Comparison of ENCODE assay signal across 21 mouse cellular contexts in genomic region chr12:73347202-73347601, GRCm38 (mm10).
DNase-seq lines count a peak whose midpoint lies in the region; ATAC-seq and TF ChIP-seq lines count a peak whose summit lies in the region.
"Had no signal": no experiment of that assay in that cellular context is flagged by ENCODE, and none has a peak within 500 bp of the region (broad histone marks: within the 10 kb centered on the region; RNA-seq: fewer than 3 reads in every experiment).

No protein-coding gene starts in this region.

- intact Hi-C loops in heart, postnatal 25 days (cut with DNase I) = loop anchor here (10.0 kb wide), 1 partner anchor 1462 kb away; no protein-coding TSS in a partner anchor

- peaks cover 19% of the 10 kb centered on the region; the same call in 1 of the 2 replicates for H3K4me1 ChIP-seq in heart, embryonic 12.5 days (replicated peaks)
- H3K4me1 ChIP-seq: forebrain, embryonic 13.5 days; forebrain, embryonic 15.5 days had no signal

- no peak overlapping the region for H3ac ChIP-seq in myocyte (ENCODE audit: control insufficient read depth, insufficient read length)

- no peaks in the 10 kb centered on the region for H3K79me2 ChIP-seq in myocyte (ENCODE audit: control insufficient read depth, insufficient read depth)

- no peak overlapping the region for H3K4me3 ChIP-seq in heart, embryonic 12.5 days
- H3K4me3 ChIP-seq in myocyte = no peak overlapping the region
- H3K4me3 ChIP-seq: embryonic facial prominence, embryonic 10.5 days; embryonic facial prominence, embryonic 12.5 days; forebrain, embryonic 13.5 days; forebrain, embryonic 15.5 days had no signal

- WGBS in heart, embryonic 12.5 days = 78% methylated on average over 7 of the region's 7 CpGs

- peaks cover 7% of the 10 kb centered on the region for H3K36me3 ChIP-seq in heart, embryonic 12.5 days
- H3K36me3 ChIP-seq in myocyte (ENCODE audit: control insufficient read depth, insufficient read depth) = peaks cover 21% of the 10 kb centered on the region
- H3K36me3 ChIP-seq: forebrain, embryonic 15.5 days had no signal

- H3K27me3 ChIP-seq in heart, embryonic 12.5 days (replicated peaks) = no peaks in the 10 kb centered on the region
- H3K27me3 ChIP-seq in myocyte (ENCODE audit: control insufficient read depth, insufficient read depth, insufficient read length) = no peaks in the 10 kb centered on the region
- H3K27me3 ChIP-seq: embryonic facial prominence, embryonic 12.5 days; forebrain, embryonic 13.5 days; forebrain, embryonic 15.5 days had no signal

- DNase-seq in heart, adult 11 months = peak; percentile 85
- no peak for DNase-seq in heart, adult 18-20 months
- no peak for DNase-seq in heart, postnatal 25 days (ENCODE audit: low spot score)
- DNase-seq in ZHBTc4 (ENCODE audit: low read depth, low spot score) = peak; percentile 49
- DNase-seq in ovary, adult 18-20 months (ENCODE audit: low spot score) = no peak
- DNase-seq: adrenal gland, adult 8-10 months; adrenal gland, postnatal 14 days; adrenal gland, postnatal 36 days; cerebellum, adult 11-12 months; cerebellum, adult 2 months; cerebellum, adult 9-10 months; cerebellum, postnatal 10 days; cerebellum, postnatal 25 days; forebrain, postnatal 0 days had no signal

- no peak overlapping the region for H3K27ac ChIP-seq in heart, embryonic 12.5 days (ENCODE audit: poor library complexity, severe bottlenecking)
- H3K27ac ChIP-seq: embryonic facial prominence, embryonic 10.5 days; embryonic facial prominence, embryonic 12.5 days; forebrain, embryonic 13.5 days; forebrain, embryonic 15.5 days had no signal

- 0 out of 2 replicates have a peak overlapping the region, but pooled peaks have one; percentile 14 for H3K9ac ChIP-seq in heart, embryonic 12.5 days
- H3K9ac ChIP-seq: embryonic facial prominence, embryonic 12.5 days; forebrain, embryonic 13.5 days; forebrain, embryonic 15.5 days; forebrain, postnatal 0 days had no signal

- H3K9me3 ChIP-seq in heart, embryonic 12.5 days (replicated peaks) = no peaks in the 10 kb centered on the region; the same call in 1 of the 2 replicates
- H3K9me3 ChIP-seq: embryonic facial prominence, embryonic 10.5 days; embryonic facial prominence, embryonic 12.5 days; forebrain, embryonic 13.5 days; forebrain, embryonic 15.5 days had no signal

- no peak for ATAC-seq in heart, embryonic 12.5 days (ENCODE audit: insufficient number of reproducible peaks, low FRiP score)
- ATAC-seq: activated CD4-positive, CD25-positive, alpha-beta regulatory T cell, adult 4 months; forebrain, embryonic 13.5 days; forebrain, embryonic 15.5 days; forebrain, postnatal 0 days had no signal

- no peak for TF ChIP-seq POLR2A in myocyte (IDR thresholded peaks at IDR 0.05; ENCODE audit: insufficient read length, low read depth)

- no peak overlapping the region for H3K4me2 ChIP-seq in heart, embryonic 12.5 days
- no peak overlapping the region for H3K4me2 ChIP-seq in myocyte (ENCODE audit: low read depth)
- H3K4me2 ChIP-seq: embryonic facial prominence, embryonic 12.5 days; forebrain, embryonic 13.5 days; forebrain, embryonic 15.5 days had no signal

TF ChIP-seq in myocyte, 11 proteins besides CTCF, POLR2A, EP300 and RAD21:
- TF ChIP-seq MYOD1 (IDR thresholded peaks at IDR 0.05; ENCODE audit: control insufficient read depth in 1 of 3, insufficient read length in 2 of 3, low read depth in 2 of 3) = peak in 2 of 3 experiments; percentile 41 to 76
- TF ChIP-seq TCF12 (IDR thresholded peaks at IDR 0.05; ENCODE audit: insufficient read depth, poor library complexity, severe bottlenecking) = no peak
- peak in 1 of 3 experiments; percentile 54 for TF ChIP-seq MYOG (IDR thresholded peaks at IDR 0.05; ENCODE audit: control insufficient read depth in 1 of 3, insufficient read depth in 1 of 3, insufficient read length in 2 of 3, low read depth in 2 of 3)
TF ChIP-seq in myocyte: peak in this region for 2.

Comparison
In these comparisons a context has a peak if more than half of its experiments do, and no peak if none do; other contexts are left out.
1. DNase-seq: peak in heart, adult 11 months (single experiment) and ZHBTc4 (single experiment); none in heart, adult 18-20 months (0 of 2), heart, postnatal 25 days (single experiment) and ovary, adult 18-20 months (single experiment).